Comparison of ENCODE assay signal across 7 mouse cellular contexts in genomic region chr1:152165490-152165905, GRCm38 (mm10).
DNase-seq lines count a peak whose midpoint lies in the region; ATAC-seq lines count a peak whose summit lies in the region.

No protein-coding gene starts in this region.

- H3K4me1 ChIP-seq in embryonic facial prominence, embryonic 13.5 days, result peaks cover 12% of the 10 kb centered on the region
- no peaks in the 10 kb centered on the region for H3K4me1 ChIP-seq in kidney, embryonic 16.5 days (ENCODE audit: insufficient read depth, low read length)

- H3K4me3 ChIP-seq in embryonic facial prominence, embryonic 13.5 days, result no peak overlapping the region
- no peak overlapping the region for H3K4me3 ChIP-seq in kidney, embryonic 16.5 days (ENCODE audit: low read length)

- no peaks in the 10 kb centered on the region for H3K9me3 ChIP-seq in embryonic facial prominence, embryonic 13.5 days
- H3K9me3 ChIP-seq in kidney, embryonic 16.5 days (ENCODE audit: low read length), result no peaks in the 10 kb centered on the region

- no peak overlapping the region for H3K27ac ChIP-seq in embryonic facial prominence, embryonic 13.5 days
- H3K27ac ChIP-seq in kidney, embryonic 16.5 days (ENCODE audit: low read length), result no peak overlapping the region

- peak; percentile 89 for DNase-seq in cerebellum, adult 9-10 months
- DNase-seq in layer of hippocampus, adult 8-10 months (ENCODE audit: low spot score in 2 of 2), result peak; percentile 43 to 68
- DNase-seq in neural tube, embryonic 10.5 days (ENCODE audit: extremely low spot score, low spot score), result peak; percentile 41
- no peak for DNase-seq in testis, postnatal 14 days (ENCODE audit: low spot score)
- DNase-seq in gastrocnemius, postnatal 25 days, result no peak

- H3K4me2 ChIP-seq in embryonic facial prominence, embryonic 13.5 days, result no peak overlapping the region
- H3K4me2 ChIP-seq in kidney, embryonic 16.5 days (replicated peaks; ENCODE audit: low read depth, low read length), result no peak overlapping the region

- H3K27me3 ChIP-seq in embryonic facial prominence, embryonic 13.5 days, result no peaks in the 10 kb centered on the region
- no peaks in the 10 kb centered on the region for H3K27me3 ChIP-seq in kidney, embryonic 16.5 days (ENCODE audit: insufficient read depth, low read length)

- ATAC-seq in embryonic facial prominence, embryonic 13.5 days (ENCODE audit: insufficient number of reproducible peaks, insufficient read depth, low FRiP score, low TSS enrichment, low read depth), result 0 out of 2 replicates have a peak, but pooled peaks have one; percentile 32
- no peak for ATAC-seq in kidney, embryonic 16.5 days (ENCODE audit: low FRiP score, low TSS enrichment)

- no peaks in the 10 kb centered on the region for H3K36me3 ChIP-seq in embryonic facial prominence, embryonic 13.5 days
- H3K36me3 ChIP-seq in kidney, embryonic 16.5 days (ENCODE audit: insufficient read depth, low read length), result no peaks in the 10 kb centered on the region

- 56% methylated on average over 5 of the region's 5 CpGs for WGBS in embryonic facial prominence, embryonic 13.5 days
- 74% methylated on average over 5 of the region's 5 CpGs for WGBS in kidney, embryonic 16.5 days

- H3K9ac ChIP-seq in embryonic facial prominence, embryonic 13.5 days, result no peak overlapping the region
- no peak overlapping the region for H3K9ac ChIP-seq in kidney, embryonic 16.5 days (replicated peaks; ENCODE audit: low read length)

Comparison
In these comparisons a context has a peak if more than half of its experiments do, and no peak if none do; other contexts are left out.
1. DNase-seq: peak in cerebellum, adult 9-10 months (single experiment), layer of hippocampus, adult 8-10 months (2 of 2) and neural tube, embryonic 10.5 days (single experiment); none in testis, postnatal 14 days (single experiment) and gastrocnemius, postnatal 25 days (single experiment).